Mouse (Mus musculus) CH12.LX (cell line): ENCODE data around the gene Cacna1a. TPM values are rescaled to one million over a fixed set of nuclear protein-coding genes. Genes with fewer than 3 reads are reported as not detected.

Source experiments
- DNase-seq: peaks from one replicate; pipeline ENCODE4 v3.0.0-alpha.2; 2013; ENCODE audit errors: extremely low read depth
- H3K27ac ChIP-seq: 2 replicates; pipeline ENCODE4 v1.5.1; 2012; ENCODE audit warnings: low read depth, mild to moderate bottlenecking, control low read depth, moderate library complexity; ENCODE audit not compliant: insufficient read depth
- H3K27me3 ChIP-seq: replicated peaks from 2 replicates; pipeline ENCODE3; 2012; ENCODE audit warnings: inconsistent platforms
- H3K36me3 ChIP-seq, 2 experiments: replicated peaks in 1 of 2; 2 replicates each; pipeline versions ENCODE3 to v1.6.1; 2012; ENCODE audit warnings: inconsistent platforms in 1 of 2, low read length in 1 of 2, mild to moderate bottlenecking in 1 of 2, mixed read lengths in 1 of 2, moderate library complexity in 1 of 2; ENCODE audit not compliant: control insufficient read depth in 1 of 2, insufficient read depth in 1 of 2
- H3K4me1 ChIP-seq, 2 experiments: 2 replicates each; pipeline ENCODE4 v1.6.1; 2012; ENCODE audit warnings: inconsistent platforms in 1 of 2, moderate library complexity in 1 of 2; ENCODE audit not compliant: insufficient read depth in 2 of 2, control insufficient read depth in 1 of 2
- H3K4me2 ChIP-seq: 2 replicates; pipeline ENCODE4 v1.6.1; 2012; ENCODE audit warnings: low read depth, mild to moderate bottlenecking, control low read depth; ENCODE audit not compliant: poor library complexity, insufficient read depth, severe bottlenecking
- H3K4me3 ChIP-seq, 3 experiments: fragments of 150-350 bp in 1 of 3; sonication (generic) in 1 of 3; replicated peaks in 1 of 3; 2 replicates each; pipeline versions ENCODE3 to v1.5.1; 2011 to 2012; ENCODE audit warnings: low read depth in 2 of 3, low read length in 2 of 3, mild to moderate bottlenecking in 2 of 3, moderate library complexity in 2 of 3, control low read depth in 1 of 3, improper control_type of control experiment in 1 of 3, inconsistent platforms in 1 of 3, mixed read lengths in 1 of 3; ENCODE audit not compliant: poor library complexity in 1 of 3
- H3K79me2 ChIP-seq: replicated peaks from 2 replicates; pipeline ENCODE4 v1.6.1; 2012; ENCODE audit warnings: mild to moderate bottlenecking, moderate library complexity; ENCODE audit not compliant: control insufficient read depth, poor library complexity, insufficient read depth, severe bottlenecking; ENCODE audit errors: extremely low read depth
- H3K9ac ChIP-seq: 2 replicates; pipeline ENCODE4 v1.6.1; 2012; ENCODE audit warnings: low read depth, mild to moderate bottlenecking, control low read depth, moderate library complexity; ENCODE audit not compliant: insufficient read depth
- H3K9me3 ChIP-seq: replicated peaks from 2 replicates; pipeline ENCODE3; 2012; ENCODE audit warnings: low read length, inconsistent platforms, mixed read lengths
- BHLHE40 ChIP-seq: IDR thresholded peaks from 2 replicates; pipeline ENCODE4 v1.6.1; 2011; ENCODE audit warnings: mild to moderate bottlenecking, low read depth, low read length, improper control_type of control experiment
- CHD2 ChIP-seq: IDR thresholded peaks from 2 replicates; pipeline ENCODE4 v1.6.1; 2011; ENCODE audit warnings: low read length, improper control_type of control experiment
- CTCF ChIP-seq, 2 experiments: IDR thresholded peaks in 1 of 2; conservative IDR thresholded peaks in 1 of 2; 2 replicates each; pipeline ENCODE4 v1.5.1; 2011 to 2012; ENCODE audit warnings: low read depth in 2 of 2, low read length in 2 of 2, improper control_type of control experiment in 1 of 2, inconsistent platforms in 1 of 2, mild to moderate bottlenecking in 1 of 2, moderate library complexity in 1 of 2
- E2F4 ChIP-seq: IDR thresholded peaks from 2 replicates; pipeline ENCODE4 v1.6.1; 2011; ENCODE audit warnings: low read depth, low read length, improper control_type of control experiment; ENCODE audit not compliant: insufficient replicate concordance
- ELF1 ChIP-seq: IDR thresholded peaks from 2 replicates; pipeline ENCODE4 v1.6.1; 2014; ENCODE audit warnings: low read depth, mild to moderate bottlenecking, inconsistent platforms, low read length, improper control_type of control experiment
- ETS1 ChIP-seq: conservative IDR thresholded peaks from 2 replicates; pipeline ENCODE4 v1.6.1; 2012; ENCODE audit warnings: low read depth, mild to moderate bottlenecking, inconsistent platforms, low read length, improper control_type of control experiment, moderate library complexity
- HCFC1 ChIP-seq: IDR thresholded peaks from 2 replicates; pipeline ENCODE4 v1.6.1; 2012; ENCODE audit warnings: low read depth, mild to moderate bottlenecking, inconsistent platforms, low read length, improper control_type of control experiment
- IRF4 ChIP-seq: IDR thresholded peaks from 2 replicates; pipeline ENCODE4 v1.6.1; 2014; ENCODE audit warnings: low read depth, mild to moderate bottlenecking, inconsistent platforms, low read length, improper control_type of control experiment
- JUN ChIP-seq: IDR thresholded peaks from 2 replicates; pipeline ENCODE4 v1.6.1; 2011; ENCODE audit warnings: low read depth, mild to moderate bottlenecking, low read length, improper control_type of control experiment, moderate library complexity; ENCODE audit not compliant: insufficient read depth
- JUND ChIP-seq: conservative IDR thresholded peaks from 2 replicates; pipeline ENCODE4 v1.6.1; 2011; ENCODE audit warnings: low read depth, low read length, improper control_type of control experiment
- KAT2A ChIP-seq: IDR thresholded peaks from 2 replicates; pipeline ENCODE4 v1.6.1; 2012; ENCODE audit warnings: low read length, improper control_type of control experiment, inconsistent platforms; ENCODE audit not compliant: insufficient replicate concordance
- MAX ChIP-seq: IDR thresholded peaks from 2 replicates; pipeline ENCODE4 v1.6.1; 2011; ENCODE audit warnings: low read length, improper control_type of control experiment
- MEF2A ChIP-seq: IDR thresholded peaks from 2 replicates; pipeline ENCODE4 v1.6.1; 2014; ENCODE audit warnings: low read depth, mild to moderate bottlenecking, inconsistent platforms, low read length, improper control_type of control experiment, borderline replicate concordance
- MXI1 ChIP-seq: IDR thresholded peaks from 2 replicates; pipeline ENCODE4 v1.6.1; 2011; ENCODE audit warnings: mild to moderate bottlenecking, low read depth, low read length, improper control_type of control experiment
- MYC ChIP-seq: IDR thresholded peaks from 2 replicates; pipeline ENCODE4 v1.6.1; 2011; ENCODE audit warnings: low read depth, mild to moderate bottlenecking, improper control_type of control experiment, low read length
- NELFE ChIP-seq: IDR thresholded peaks from 2 replicates; pipeline ENCODE4 v1.6.1; 2011; ENCODE audit warnings: low read depth, low read length, improper control_type of control experiment
- NRF1 ChIP-seq: IDR thresholded peaks from 2 replicates; pipeline ENCODE4 v1.6.1; 2014; ENCODE audit warnings: low read depth, mild to moderate bottlenecking, inconsistent platforms, low read length, improper control_type of control experiment, moderate library complexity
- PAX5 ChIP-seq: IDR thresholded peaks from 2 replicates; pipeline ENCODE4 v1.6.1; 2012; ENCODE audit warnings: low read length, inconsistent platforms, mixed read lengths
- POLR2A ChIP-seq: IDR thresholded peaks from 2 replicates; pipeline ENCODE4 v1.6.1; 2011; ENCODE audit warnings: low read depth, mild to moderate bottlenecking, improper control_type of control experiment, low read length
- RCOR1 ChIP-seq: conservative IDR thresholded peaks from 2 replicates; pipeline ENCODE4 v1.6.1; 2012; ENCODE audit warnings: low read depth, mild to moderate bottlenecking, inconsistent platforms, low read length, improper control_type of control experiment
- SIN3A ChIP-seq: IDR thresholded peaks from 2 replicates; pipeline ENCODE4 v1.6.1; 2012; ENCODE audit warnings: low read length, improper control_type of control experiment, inconsistent platforms
- TBP ChIP-seq: conservative IDR thresholded peaks from 2 replicates; pipeline ENCODE4 v1.6.1; 2011; ENCODE audit warnings: low read depth, low read length, improper control_type of control experiment
- TCF12 ChIP-seq: IDR thresholded peaks from 2 replicates; pipeline ENCODE4 v1.6.1; 2014; ENCODE audit warnings: low read depth, mild to moderate bottlenecking, inconsistent platforms, low read length, improper control_type of control experiment
- UBTF ChIP-seq: IDR thresholded peaks from 2 replicates; pipeline ENCODE4 v1.6.1; 2012; ENCODE audit warnings: low read depth, mild to moderate bottlenecking, inconsistent platforms, low read length, improper control_type of control experiment, moderate library complexity
- USF2 ChIP-seq: conservative IDR thresholded peaks from 2 replicates; pipeline ENCODE4 v1.6.1; 2011; ENCODE audit warnings: low read depth, low read length, improper control_type of control experiment
- ZMIZ1 ChIP-seq: IDR thresholded peaks from 2 replicates; pipeline ENCODE4 v1.6.1; 2012; ENCODE audit warnings: low read depth, mild to moderate bottlenecking, inconsistent platforms, low read length, improper control_type of control experiment
- ZNF384 ChIP-seq: IDR thresholded peaks from 2 replicates; pipeline ENCODE4 v1.6.1; 2012; ENCODE audit warnings: low read depth, low read length, improper control_type of control experiment, inconsistent platforms
- dilution Hi-C: fragments of 300-500 bp; cut with MboI; formaldehyde crosslinking; loops from 2 replicates; pipeline ENCODE4 v1.14.3; 2020; ENCODE audit warnings: low sequenced_read_pairs; ENCODE audit not compliant: extremely low pct_unique_long_range_greater_than_20kb, extremely low pct_ligation_motif_present
- in situ Hi-C: fragments of 300-500 bp; cut with MboI; formaldehyde crosslinking; loops from 3 replicates; pipeline ENCODE4 v1.14.3; 2019; ENCODE audit warnings: low sequenced_read_pairs, low pct_ligation_motif_present, low pct_unique_long_range_greater_than_20kb, mixed read lengths
- polyA plus RNA-seq: library from polyadenylated mRNA; unstranded; fragments of >175 nt; gene quantifications from 2 replicates; pipeline ENCODE4 v1.2.1, GENCODE M21; 2012; ENCODE audit warnings: low read depth; ENCODE audit not compliant: insufficient read length
- total RNA-seq, 2 experiments: library from RNA; depleted of rRNA; stranded (reverse); fragments of 300-350 nt in 1 of 2; fragments of >200 nt in 1 of 2; gene quantifications; 2 replicates each; pipeline ENCODE4 v1.2.3; 2012 to 2014

Gene Cacna1a
- total and polyA plus RNA-seq, 3 experiments, result 2.6 to 9.4 (median 6.9) TPM

GRCm38 (mm10) chr8:84663483-84664327 lies 275.5 kb downstream of the Cacna1a start:
- H3K27ac ChIP-seq, result peak overlapping the region; percentile 98
- TF ChIP-seq KAT2A (peak; percentile 97), NELFE (peak; percentile 76), MYC (peak; percentile 85; the same call in 1 of the 2 replicates), ELF1 (peak; percentile 85), PAX5 (no peak), MEF2A (peak; percentile 100), USF2 (no peak), CHD2 (peak; percentile 63), MXI1 (peak; percentile 84; the same call in 1 of the 2 replicates), TBP (peak; percentile 87), JUN (0 out of 2 replicates have a peak, but pooled peaks have one; percentile 13), ETS1 (peak; percentile 96), NRF1 (0 out of 2 replicates have a peak, but pooled peaks have one; percentile 5), UBTF (0 out of 2 replicates have a peak, but pooled peaks have one; percentile 40), RCOR1 (no peak), HCFC1 (peak; percentile 67), ZMIZ1 (peak; percentile 87), IRF4 (peak; percentile 52; the same call in 1 of the 2 replicates), BHLHE40 (peak; percentile 79), TCF12 (peak; percentile 89), ZNF384 (peak; percentile 88), POLR2A (peak; percentile 83), CTCF (conservative IDR thresholded peaks at IDR 0.05 in 1 of 2, IDR thresholded peaks at IDR 0.05 in 1 of 2; ENCODE audit: low read depth in 2 of 2, low read length in 2 of 2) (no peak), SIN3A (no peak; the same call in 1 of the 2 replicates), E2F4 (peak; percentile 98), MAX (peak; percentile 37; the same call in 1 of the 2 replicates), JUND (no peak)
- TF ChIP-seq, all 38 proteins: peak for 21
- peaks cover 3 to 41% of the 10 kb centered on the region in 2 experiments; a peak in 2 of 4 replicates for H3K4me1 ChIP-seq
- H3K4me3 ChIP-seq, result peak overlapping the region; percentile 73 to 82 (median 80)
- no peaks in the 10 kb centered on the region for H3K27me3 ChIP-seq
- H3K79me2 ChIP-seq, result peaks cover 23% of the 10 kb centered on the region
- DNase-seq, result peak; percentile 98
- H3K9me3 ChIP-seq, result no peaks in the 10 kb centered on the region
- H3K9ac ChIP-seq, result peak overlapping the region; percentile 75
- peaks cover 6 to 17% of the 10 kb centered on the region in 2 experiments for H3K36me3 ChIP-seq
- in situ Hi-C loops (no loop called here), dilution Hi-C loops (no loop called here)
- H3K4me2 ChIP-seq, result peak overlapping the region; percentile 72
